Mouse (Mus musculus) gastrocnemius, adult 2 months (tissue): ENCODE results near the gene Vash2. TPM values are rescaled to one million over a fixed set of nuclear protein-coding genes. Genes with fewer than 3 reads are reported as not detected.

ENCODE experiments used
- DNase-seq: peaks from one replicate; pipeline ENCODE4 v3.0.0; 2022
- H3K27ac ChIP-seq: fragments of 200-600 bp; 2 replicates; pipeline ENCODE4 v1.8.1; 2022; ENCODE audit warnings: mild to moderate bottlenecking
- H3K4me3 ChIP-seq: fragments of 200-600 bp; 2 replicates; pipeline ENCODE4 v1.8.1; 2022; ENCODE audit warnings: mild to moderate bottlenecking, moderate library complexity
- CTCF ChIP-seq: fragments of 200-600 bp; IDR thresholded peaks from 2 replicates; pipeline ENCODE4 v1.8.1; 2022; ENCODE audit warnings: antibody characterized with exemption, mild to moderate bottlenecking, moderate library complexity
- intact Hi-C: fragments of 180-260 bp; cut with DNase I; formaldehyde crosslinking; loops from one replicate; pipeline ENCODE4 v1.15.1; 2025
- total RNA-seq, 2 experiments: library from RNA; stranded (reverse); gene quantifications; 2 replicates each; pipeline ENCODE4 v1.2.3; 2021

Vash2 gene
- total RNA-seq, 2 experiments from 2014 or later = 0.20 to 0.66 TPM

DNA sequence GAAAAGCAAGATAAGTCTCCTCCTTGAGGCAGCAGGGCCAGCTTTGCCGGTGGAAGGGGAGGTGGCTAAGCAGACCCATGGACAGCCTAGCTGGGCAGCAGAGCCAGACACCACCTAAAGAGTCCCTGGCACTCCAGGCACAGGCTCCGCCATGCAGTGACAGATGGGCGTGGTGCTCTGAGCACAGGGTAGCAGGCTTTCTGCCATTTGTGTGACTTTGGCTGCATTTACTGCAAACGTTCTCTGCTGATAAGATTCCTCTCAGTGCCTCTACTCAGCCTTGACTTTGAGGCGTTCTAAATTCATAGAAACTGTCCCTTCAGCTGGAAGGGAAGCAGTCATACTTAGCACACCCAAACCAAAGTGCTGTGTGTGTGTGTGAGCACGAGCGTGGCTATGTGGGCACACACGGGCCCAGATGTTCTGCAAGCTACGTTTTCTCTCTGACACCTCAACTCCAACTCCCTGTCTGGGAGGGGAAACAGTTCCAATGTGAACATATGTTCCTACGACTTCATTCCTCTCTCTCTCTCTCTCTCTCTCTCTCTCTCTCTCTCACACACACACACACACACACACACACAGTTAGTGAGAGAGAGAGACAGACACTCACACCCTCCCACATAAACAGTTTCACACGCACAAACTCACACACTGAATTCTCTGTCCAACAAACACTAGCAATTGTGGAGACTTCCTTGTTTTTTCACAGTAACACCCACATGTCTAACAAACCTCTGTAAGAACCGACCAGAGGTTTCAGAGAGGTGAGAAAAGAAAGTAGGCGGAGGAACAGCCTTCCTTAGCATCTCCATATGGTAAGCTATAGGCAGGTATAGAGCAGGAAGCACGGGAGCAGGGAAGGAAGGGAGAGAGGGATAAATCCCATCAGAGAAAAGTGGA, 7.1 kb downstream of the Vash2 start:
- no peak overlapping the region; the same call in 1 of the 2 replicates for H3K27ac ChIP-seq
- no peak overlapping the region for H3K4me3 ChIP-seq
- TF ChIP-seq CTCF = no peak
- no peak for DNase-seq
- intact Hi-C loops = no loop called here

DNA sequence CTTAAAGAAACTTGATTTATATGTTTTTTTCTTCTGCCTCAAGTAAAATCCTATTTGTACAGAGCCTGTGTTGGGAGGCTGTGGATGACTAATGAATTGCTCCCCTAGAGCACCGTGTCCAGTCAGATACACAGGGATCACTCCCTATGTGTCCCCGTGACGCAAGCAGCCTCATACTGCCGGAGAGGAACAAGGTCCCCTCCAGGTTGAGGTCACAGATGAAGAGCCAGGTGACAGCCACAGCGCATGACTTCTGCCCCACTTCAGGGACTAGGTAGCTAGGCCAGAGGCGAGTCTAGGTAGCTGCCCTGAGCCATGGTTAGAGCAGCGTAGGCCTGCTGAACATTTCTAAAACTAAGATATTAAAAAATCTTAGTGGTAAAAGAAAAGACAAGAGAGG, 11.1 kb downstream of the Vash2 start:
- intact Hi-C loops = no loop called here
- Histone ChIP-seq H3K4me3 (no peak overlapping the region), H3K27ac (no peak overlapping the region)
- no peak for DNase-seq
- TF ChIP-seq CTCF = no peak

DNA sequence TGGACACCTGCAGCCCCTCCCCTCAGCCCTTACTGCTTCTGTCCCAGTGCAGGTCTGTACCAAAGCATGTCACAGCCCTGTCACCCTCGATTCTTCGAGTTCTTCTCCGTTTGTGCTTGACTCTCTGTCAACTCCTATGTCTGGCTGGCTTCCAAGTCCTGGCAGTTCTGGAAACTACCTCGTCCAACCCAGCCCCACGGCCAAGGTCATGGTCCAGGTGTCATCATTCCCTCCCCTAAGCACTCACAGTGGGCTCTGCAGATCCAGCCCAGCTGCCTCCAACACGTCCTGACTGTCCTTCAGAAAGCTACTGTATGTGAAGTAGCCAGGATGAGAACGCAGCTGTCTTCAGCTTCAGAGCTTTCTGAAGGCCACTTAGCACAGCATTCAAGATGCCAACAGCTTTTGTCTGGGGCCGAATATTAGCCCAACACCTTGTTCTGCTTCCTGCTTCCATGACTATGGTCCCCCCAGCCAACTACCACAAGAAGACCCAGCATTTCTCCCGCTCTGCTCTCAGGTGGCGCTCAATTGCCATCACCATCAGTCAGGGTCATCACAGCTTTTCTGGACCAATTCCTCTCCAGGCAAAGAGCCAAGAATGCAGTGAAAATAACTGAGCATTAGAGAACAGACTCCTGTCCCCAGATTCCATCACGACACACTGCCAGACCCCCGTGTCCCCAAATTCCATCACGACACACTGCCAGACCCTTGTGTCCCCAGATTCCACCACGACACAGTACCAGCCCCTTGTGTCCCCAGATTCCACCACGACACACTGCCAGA, 13.9 kb downstream of the Vash2 start:
- TF ChIP-seq CTCF = no peak
- DNase-seq = peak; percentile 33
- no peak overlapping the region for H3K4me3 ChIP-seq
- intact Hi-C loops = no loop called here
- no peak overlapping the region for H3K27ac ChIP-seq

DNA sequence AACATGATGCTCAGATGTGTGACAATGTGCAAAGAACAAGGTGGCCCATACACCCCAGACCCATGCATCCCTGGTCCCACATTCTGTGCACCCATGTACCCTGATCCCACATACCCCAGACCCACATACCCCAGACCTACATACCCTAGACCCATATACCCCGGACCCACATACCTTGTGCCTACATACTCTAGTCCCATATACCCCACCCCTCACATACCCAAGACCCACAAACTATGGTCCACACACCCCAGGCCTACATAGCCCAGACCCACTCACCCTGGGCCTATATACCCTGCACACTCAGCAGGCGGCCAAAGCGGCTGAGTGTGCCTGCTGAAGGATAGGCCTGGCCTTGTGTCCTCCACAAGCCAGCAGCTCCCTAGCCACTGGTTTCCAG, 16.3 kb downstream of the Vash2 start:
- no peak overlapping the region for H3K4me3 ChIP-seq
- H3K27ac ChIP-seq = no peak overlapping the region
- no peak for DNase-seq
- no peak for TF ChIP-seq CTCF
- intact Hi-C loops = no loop called here

DNA sequence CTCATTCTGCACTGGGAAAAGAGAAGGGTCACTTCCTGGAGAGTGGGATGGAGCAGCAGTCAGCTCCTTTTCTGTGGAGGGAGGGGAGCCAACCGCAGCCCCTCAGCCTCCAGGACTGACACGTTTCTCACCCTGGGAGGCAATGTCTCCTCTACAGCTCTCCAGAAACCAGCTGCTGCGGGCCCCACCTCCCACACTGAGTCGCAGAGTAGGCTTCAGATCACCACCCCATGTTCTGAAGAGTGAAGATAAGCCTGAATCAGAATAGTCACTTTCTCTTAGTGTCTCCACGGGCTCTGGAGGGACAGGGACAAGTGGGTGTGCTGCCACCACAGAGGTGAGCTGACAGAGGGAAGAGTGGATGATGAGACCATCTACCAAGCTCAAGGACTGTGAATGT, 20.3 kb downstream of the Vash2 start:
- intact Hi-C loops = no loop called here
- TF ChIP-seq CTCF = no peak
- no peak for DNase-seq
- Histone ChIP-seq H3K4me3 (no peak overlapping the region), H3K27ac (no peak overlapping the region)

DNA sequence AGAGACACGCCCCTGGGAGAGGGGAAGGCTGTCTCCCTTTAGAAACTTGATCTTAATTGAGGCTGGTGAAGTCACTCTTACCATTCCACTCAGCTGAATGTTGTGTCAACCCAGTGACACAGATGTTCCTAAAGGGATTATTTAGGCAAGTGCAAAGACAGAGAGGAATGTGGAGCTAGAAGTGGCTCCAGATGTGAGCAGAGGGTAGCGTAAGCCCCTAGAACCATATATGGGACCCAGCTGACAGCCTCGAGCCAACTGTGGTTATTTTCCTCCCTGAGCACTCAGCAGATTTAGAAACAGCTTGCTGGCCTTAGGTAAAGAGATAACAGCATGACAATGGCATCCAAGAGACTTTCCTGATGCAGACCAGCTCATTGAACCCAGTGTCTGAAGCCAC, 26.1 kb downstream of the Vash2 start:
- intact Hi-C loops = no loop called here
- TF ChIP-seq CTCF = no peak

DNA sequence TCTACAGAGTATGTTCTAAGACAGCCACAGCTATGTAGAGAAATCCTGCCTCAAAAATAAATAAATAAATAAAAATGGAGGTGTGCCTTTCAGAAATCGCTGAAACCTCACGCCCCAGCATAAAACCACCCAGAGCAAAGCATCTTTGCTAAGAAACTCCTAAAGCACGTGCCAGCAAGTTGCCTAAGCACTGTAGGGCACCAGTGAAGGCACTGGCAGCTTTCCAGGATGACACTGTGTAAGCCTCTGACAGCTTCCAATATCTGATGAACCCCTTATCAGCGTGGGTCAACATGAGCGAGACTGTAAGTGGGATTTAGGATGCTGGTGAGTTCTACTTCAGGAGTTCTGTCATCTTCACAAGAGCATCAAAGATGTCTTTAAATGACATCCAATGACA, 28.1 kb downstream of the Vash2 start:
- intact Hi-C loops = no loop called here
- no peak for DNase-seq
- no peak overlapping the region for H3K4me3 ChIP-seq
- no peak for TF ChIP-seq CTCF
- H3K27ac ChIP-seq = no peak overlapping the region

More for the DNA sequence above, 26.1 kb downstream of the Vash2 start:
- H3K27ac ChIP-seq = no peak overlapping the region
- H3K4me3 ChIP-seq = no peak overlapping the region
- no peak for DNase-seq

DNA sequence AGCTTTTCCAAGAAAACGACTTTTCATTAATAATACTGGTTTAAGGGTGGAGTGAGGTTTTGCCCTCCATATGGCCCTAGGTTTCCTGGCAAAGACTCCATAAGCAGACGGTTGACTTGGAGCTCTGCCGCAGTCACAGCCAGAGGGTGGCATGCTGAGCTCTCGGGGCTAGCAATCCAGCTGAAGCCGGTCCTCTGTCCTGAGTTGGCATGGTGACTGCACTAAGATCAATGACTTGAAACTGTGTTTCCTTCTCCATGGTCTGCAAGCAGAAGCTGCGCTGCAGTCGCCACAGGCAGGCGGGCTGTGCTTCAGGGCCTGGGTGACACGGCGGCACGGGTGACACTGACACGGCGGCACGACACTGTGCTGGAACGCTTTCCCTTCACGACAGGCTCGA, 30.2 kb downstream of the Vash2 start:
- no peak for TF ChIP-seq CTCF
- H3K27ac ChIP-seq = no peak overlapping the region
- DNase-seq = peak; percentile 27
- intact Hi-C loops = no loop called here
- H3K4me3 ChIP-seq = no peak overlapping the region

DNA sequence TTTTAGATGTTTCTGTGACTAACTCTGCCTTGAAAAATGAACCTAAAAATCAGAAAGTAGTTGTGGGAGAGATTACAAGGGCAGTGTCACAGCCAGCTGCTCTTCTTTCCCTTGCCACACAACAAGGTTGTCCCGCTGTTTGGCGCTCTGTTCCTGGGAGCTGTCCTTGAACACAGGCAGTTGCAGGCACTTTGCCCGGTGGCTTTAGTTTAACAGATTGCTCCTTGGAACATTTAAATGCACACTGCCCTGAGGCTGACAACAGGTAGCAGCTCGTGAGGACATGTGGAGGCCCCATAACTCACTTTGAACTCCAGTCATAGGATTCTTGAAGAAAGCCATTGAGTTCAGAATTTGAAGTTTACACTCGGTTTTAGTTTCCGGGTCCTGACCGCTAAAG, 30.7 kb downstream of the Vash2 start:
- H3K27ac ChIP-seq = no peak overlapping the region
- intact Hi-C loops = no loop called here

DNA sequence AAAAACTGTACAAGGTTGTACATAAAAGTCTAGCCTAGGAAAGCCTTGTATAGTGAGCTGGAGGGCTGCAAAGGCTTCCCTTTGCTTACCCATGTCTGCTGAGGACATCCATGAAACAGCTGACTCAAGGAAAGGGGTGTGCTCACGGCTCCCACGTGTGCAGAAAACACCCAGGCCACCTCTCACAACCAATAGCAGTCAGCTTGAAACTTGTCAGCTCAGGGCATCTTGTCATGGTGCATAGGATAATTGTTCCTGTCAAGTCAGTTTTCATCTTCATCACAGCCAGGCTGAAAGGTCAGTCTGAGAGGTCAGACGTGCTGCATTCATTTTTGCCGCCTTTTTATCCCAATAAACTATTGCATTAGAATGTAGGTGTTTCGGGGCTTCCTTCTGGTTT, 31.1 kb downstream of the Vash2 start:
- TF ChIP-seq CTCF = no peak
- DNase-seq = no peak
- intact Hi-C loops = no loop called here
- Histone ChIP-seq H3K4me3 (no peak overlapping the region), H3K27ac (no peak overlapping the region)

More for the DNA sequence above, 30.7 kb downstream of the Vash2 start:
- no peak for TF ChIP-seq CTCF
- no peak for DNase-seq
- no peak overlapping the region for H3K4me3 ChIP-seq

DNA sequence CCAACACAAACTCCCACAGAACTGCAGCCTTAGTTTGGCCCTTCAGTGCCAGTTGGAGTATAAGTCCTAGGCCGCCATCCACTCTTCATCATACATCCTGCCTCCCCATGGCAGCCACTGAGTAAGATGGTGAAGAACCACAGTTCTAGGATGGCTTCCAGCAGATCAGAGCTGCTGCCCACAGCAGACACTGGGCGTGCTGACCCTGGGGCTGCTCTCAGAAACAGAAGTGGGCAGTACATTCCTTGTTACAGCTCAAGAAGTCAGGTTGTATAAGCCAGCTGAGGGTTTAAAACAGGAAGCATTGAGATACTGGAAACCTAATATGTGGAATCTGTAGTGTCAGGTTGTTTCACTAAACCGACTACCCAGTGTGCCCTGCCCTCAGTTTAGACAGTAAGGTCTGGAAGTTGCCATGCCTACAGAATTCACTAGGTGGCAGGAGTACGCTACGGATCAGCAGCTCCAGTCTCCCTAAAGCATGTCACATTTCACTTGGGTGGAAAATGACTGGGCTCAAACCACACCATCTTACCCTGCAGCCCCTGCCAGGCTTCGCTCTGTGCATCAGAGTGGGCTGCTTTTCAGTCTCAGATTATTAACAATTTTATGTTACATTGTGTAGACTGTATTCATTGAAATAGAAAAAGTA, 34.9 kb downstream of the Vash2 start:
- Histone ChIP-seq H3K27ac (no peak overlapping the region), H3K4me3 (no peak overlapping the region)
- peak; percentile 93 for TF ChIP-seq CTCF
- peak; percentile 78 for DNase-seq
- intact Hi-C loops = loop anchor here (1.0 to 5.0 kb wide), 4 partner anchors 47 to 183 kb away; partner anchors contain the start of genes Nsl1 and Tatdn3

DNA sequence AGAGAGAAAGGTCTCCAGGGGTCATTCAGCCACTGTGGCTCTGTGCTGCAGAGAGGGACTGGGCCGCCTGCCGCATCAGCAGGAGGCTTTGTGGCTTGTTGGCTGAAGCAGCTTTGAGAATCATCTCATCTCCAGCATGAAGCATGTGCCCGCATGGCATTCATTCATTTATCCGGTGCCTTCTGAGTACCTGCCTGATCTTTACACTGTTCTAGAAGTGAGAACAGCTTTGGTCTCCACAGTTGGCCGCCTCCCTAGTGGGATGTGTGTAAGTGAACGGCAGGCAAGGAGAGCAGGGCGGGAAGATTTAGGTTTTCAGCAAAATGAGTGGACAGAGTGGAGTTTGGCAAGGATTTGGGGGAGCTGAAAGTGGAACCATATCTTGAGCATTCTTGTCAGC, 39.3 kb downstream of the Vash2 start:
- intact Hi-C loops = loop anchor here (5.0 kb wide), 2 partner anchors 122 to 187 kb away; partner anchors contain the start of genes Nsl1 and Tatdn3

DNA sequence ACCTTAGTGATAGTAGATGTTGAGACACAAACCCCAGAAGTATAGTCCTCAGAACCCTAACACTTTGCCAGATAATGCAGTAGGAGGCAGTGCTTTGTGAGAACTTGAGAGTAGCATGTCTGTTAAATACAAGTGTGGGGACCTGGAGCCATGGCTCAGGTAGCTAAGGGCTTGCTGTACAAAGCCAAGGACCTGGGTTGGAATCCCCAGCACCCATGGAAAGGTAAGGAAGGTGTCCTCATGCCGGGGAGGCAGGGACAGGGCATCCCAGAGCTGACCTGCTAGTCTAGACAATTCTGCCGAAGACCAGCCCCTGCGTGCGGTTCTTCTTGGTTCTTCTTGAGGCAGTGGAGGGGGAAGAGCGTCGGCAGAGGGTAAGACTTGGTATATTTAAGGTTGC, 48.9 kb downstream of the Vash2 start:
- no peak for TF ChIP-seq CTCF
- intact Hi-C loops = no loop called here

More for the DNA sequence above, 39.3 kb downstream of the Vash2 start:
- no peak for DNase-seq
- TF ChIP-seq CTCF = no peak
- no peak overlapping the region for H3K27ac ChIP-seq
- no peak overlapping the region for H3K4me3 ChIP-seq

More for the DNA sequence above, 48.9 kb downstream of the Vash2 start:
- 0 out of 2 replicates have a peak overlapping the region, but pooled peaks have one; percentile 98 for H3K27ac ChIP-seq
- DNase-seq = no peak
- H3K4me3 ChIP-seq = no peak overlapping the region
